Comparison of ENCODE assay signal across 39 mouse cellular contexts in genomic region chr17:12658784-12659183, GRCm38 (mm10). TPM values are rescaled to one million over a fixed set of nuclear protein-coding genes. Genes with fewer than 3 reads are reported as not detected.
"Had no signal": no experiment of that assay in that cellular context is flagged by ENCODE, and none has a peak within 500 bp of the region (broad histone marks: within the 10 kb centered on the region; RNA-seq: fewer than 3 reads in every experiment).

No protein-coding gene starts in this region.

- H3K27me3 ChIP-seq: heart, embryonic 12.5 days; heart, embryonic 13.5 days; hindbrain, embryonic 12.5 days; hindbrain, embryonic 13.5 days; hindbrain, embryonic 15.5 days; intestine, embryonic 15.5 days; kidney, embryonic 15.5 days had no signal

- H3K4me1 ChIP-seq: hindbrain, embryonic 12.5 days; hindbrain, embryonic 15.5 days; intestine, embryonic 15.5 days; kidney, embryonic 15.5 days had no signal

- H3K27ac ChIP-seq: heart, embryonic 10.5 days; heart, embryonic 13.5 days; heart, embryonic 15.5 days; hindbrain, embryonic 10.5 days; hindbrain, embryonic 12.5 days; hindbrain, embryonic 13.5 days; hindbrain, embryonic 14.5 days; hindbrain, embryonic 15.5 days; hindbrain, postnatal 0 days; intestine, embryonic 15.5 days; kidney, embryonic 15.5 days; kidney, postnatal 0 days; layer of hippocampus, adult 2 months had no signal

- H3K4me2 ChIP-seq: heart, embryonic 11.5 days; heart, embryonic 12.5 days; heart, embryonic 13.5 days; heart, embryonic 15.5 days; hindbrain, embryonic 12.5 days; hindbrain, embryonic 13.5 days; hindbrain, embryonic 14.5 days; hindbrain, embryonic 15.5 days; intestine, embryonic 15.5 days; kidney, embryonic 15.5 days had no signal

- H3K36me3 ChIP-seq: heart, embryonic 10.5 days; heart, embryonic 12.5 days; heart, embryonic 13.5 days; heart, embryonic 15.5 days; hindbrain, embryonic 10.5 days; hindbrain, embryonic 12.5 days; hindbrain, embryonic 13.5 days; hindbrain, embryonic 15.5 days; intestine, embryonic 15.5 days; kidney, embryonic 15.5 days had no signal

- H3K4me3 ChIP-seq: heart, embryonic 10.5 days; heart, embryonic 12.5 days; heart, embryonic 13.5 days; heart, embryonic 15.5 days; hindbrain, embryonic 10.5 days; hindbrain, embryonic 12.5 days; hindbrain, embryonic 13.5 days; hindbrain, embryonic 15.5 days; intestine, embryonic 15.5 days; kidney, embryonic 15.5 days; layer of hippocampus, adult 2 months had no signal

- H3K9ac ChIP-seq: heart, embryonic 12.5 days; heart, embryonic 13.5 days; heart, embryonic 15.5 days; hindbrain, embryonic 12.5 days; hindbrain, embryonic 13.5 days; hindbrain, embryonic 14.5 days; hindbrain, embryonic 15.5 days; intestine, embryonic 15.5 days; kidney, embryonic 15.5 days had no signal

- H3K9me3 ChIP-seq: heart, embryonic 10.5 days; heart, embryonic 12.5 days; heart, embryonic 13.5 days; heart, embryonic 15.5 days; hindbrain, embryonic 10.5 days; hindbrain, embryonic 12.5 days; hindbrain, embryonic 13.5 days; hindbrain, embryonic 15.5 days; intestine, embryonic 15.5 days; kidney, embryonic 15.5 days had no signal

- DNase-seq: heart, postnatal 10 days; heart, postnatal 14 days; heart, postnatal 36 days; heart, postnatal 4 days; kidney, adult 11 months; kidney, adult 18-20 months; kidney, adult 2 months; kidney, adult 8-10 months; kidney, adult 9 months; kidney, postnatal 10 days; kidney, postnatal 14 days; kidney, postnatal 25 days; kidney, postnatal 36 days; kidney, postnatal 4 days; layer of hippocampus, adult 9-11 months; layer of hippocampus, postnatal 36 days had no signal

- ATAC-seq: hindbrain, embryonic 16.5 days; hindbrain, postnatal 0 days; inflammation-experienced regulatory T-cells, adult 6 months; intestine, embryonic 15.5 days had no signal

RNA-seq across cellular contexts. Expression of gene Slc22a1, which starts 16.8 kb away (rescaled TPM):
- total RNA-seq: hematopoietic stem cell, adult 5-6 weeks; layer of hippocampus, adult 18-20 months; layer of hippocampus, adult 2 months; layer of hippocampus, adult 8-10 months; layer of hippocampus, postnatal 14 days; layer of hippocampus, postnatal 25 days; layer of hippocampus, postnatal 36 days had no signal
- polyA plus RNA-seq: hindbrain, embryonic 10.5 days; hindbrain, embryonic 11.5 days; hindbrain, embryonic 12.5 days; hindbrain, embryonic 13.5 days; hindbrain, embryonic 14.5 days; hindbrain, embryonic 15.5 days; hindbrain, embryonic 16.5 days had no signal
